Mouse (Mus musculus) ES-Bruce4 (cell line): ENCODE results near the gene Lasp1.

ENCODE experiments used
- CTCF ChIP-seq: IDR thresholded peaks from one replicate; pipeline ENCODE4 v1.8.1; 2011; ENCODE audit warnings: low read depth, low read length
- EP300 ChIP-seq: IDR thresholded peaks from 2 replicates; pipeline ENCODE4 v1.6.1; 2011; ENCODE audit warnings: low read depth, low read length; ENCODE audit not compliant: insufficient read depth

DNA sequence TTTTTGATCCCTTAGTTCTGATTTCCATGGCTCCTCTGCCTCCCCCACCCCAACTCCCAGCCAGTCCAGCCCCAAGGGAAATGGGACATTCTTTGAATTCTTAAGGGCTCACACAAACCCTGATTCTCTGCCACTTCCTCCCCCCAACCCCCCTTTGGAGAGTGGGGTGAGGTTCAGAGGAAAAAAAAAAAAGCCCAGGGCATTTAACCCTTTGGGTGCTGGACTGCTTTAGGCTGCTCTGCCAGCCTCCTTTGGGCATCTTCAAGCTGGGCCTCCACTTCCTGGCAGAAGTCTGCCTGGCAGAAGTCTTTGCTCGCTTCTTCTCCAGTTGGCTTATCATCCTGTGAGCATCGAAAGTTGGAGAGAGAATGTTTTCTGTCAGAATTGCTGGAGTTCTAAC lies 9.3 kb downstream of the Lasp1 start:
- TF ChIP-seq EP300 (peak; percentile 91), CTCF (no peak)
